Mouse (Mus musculus) MEL (cell line): ENCODE measurements around the gene Epha2. TPM values are rescaled to one million over a fixed set of nuclear protein-coding genes. Genes with fewer than 3 reads are reported as not detected.

Source experiments
- DNase-seq: peaks from one replicate; pipeline ENCODE4 v3.0.0; 2011; ENCODE audit warnings: low read depth, low spot score
- H3K27ac ChIP-seq: 2 replicates; pipeline ENCODE4 v1.5.1; 2012; ENCODE audit warnings: low read depth, mild to moderate bottlenecking, control low read depth, low read length, moderate library complexity; ENCODE audit not compliant: control insufficient read depth
- H3K27me3 ChIP-seq, 2 experiments: fragments of 150-350 bp in 1 of 2; sonication (generic) in 1 of 2; 2 replicates each; pipeline ENCODE4 v1.6.1; 2012; ENCODE audit warnings: low read length in 2 of 2, mild to moderate bottlenecking in 2 of 2, improper control_type of control experiment in 1 of 2, moderate library complexity in 1 of 2; ENCODE audit not compliant: insufficient read depth in 2 of 2, control insufficient read depth in 1 of 2
- H3K36me3 ChIP-seq, 2 experiments: 2 replicates each; pipeline ENCODE4 v1.6.1; 2012 to 2014; ENCODE audit warnings: low read length in 2 of 2, improper control_type of control experiment in 1 of 2, inconsistent platforms in 1 of 2, mild to moderate bottlenecking in 1 of 2; ENCODE audit not compliant: insufficient read depth in 2 of 2, control insufficient read depth in 1 of 2
- H3K4me1 ChIP-seq, 2 experiments: fragments of 150-350 bp in 1 of 2; sonication (generic) in 1 of 2; 2 replicates each; pipeline ENCODE4 v1.6.1; 2012; ENCODE audit warnings: low read length in 2 of 2, improper control_type of control experiment in 1 of 2, mild to moderate bottlenecking in 1 of 2; ENCODE audit not compliant: insufficient read depth in 2 of 2, control insufficient read depth in 1 of 2
- H3K4me3 ChIP-seq, 2 experiments: fragments of 150-350 bp in 1 of 2; sonication (generic) in 1 of 2; 2 replicates each; pipeline ENCODE4 v1.5.1; 2012; ENCODE audit warnings: low read depth in 2 of 2, low read length in 2 of 2, mild to moderate bottlenecking in 2 of 2, moderate library complexity in 2 of 2, control low read depth in 1 of 2, improper control_type of control experiment in 1 of 2; ENCODE audit not compliant: control insufficient read depth in 1 of 2, insufficient read depth in 1 of 2
- H3K79me2 ChIP-seq: 2 replicates; pipeline ENCODE4 v1.6.1; 2012; ENCODE audit warnings: mild to moderate bottlenecking, low read length, moderate library complexity; ENCODE audit not compliant: control insufficient read depth, poor library complexity, insufficient read depth
- H3K9ac ChIP-seq: 2 replicates; pipeline ENCODE4 v1.6.1; 2012; ENCODE audit warnings: low read depth, mild to moderate bottlenecking, control low read depth, low read length, moderate library complexity; ENCODE audit not compliant: control insufficient read depth, poor library complexity, severe bottlenecking
- H3K9me3 ChIP-seq: fragments of 150-350 bp; sonication (generic); replicated peaks from 2 replicates; pipeline ENCODE4 v1.6.1; 2012; ENCODE audit warnings: mild to moderate bottlenecking, low read length, improper control_type of control experiment, moderate library complexity; ENCODE audit not compliant: insufficient read depth
- BHLHE40 ChIP-seq: IDR thresholded peaks from 2 replicates; pipeline ENCODE4 v1.6.1; 2012; ENCODE audit warnings: low read depth, mild to moderate bottlenecking, inconsistent platforms, low read length, improper control_type of control experiment, borderline replicate concordance
- CTCF ChIP-seq, 3 experiments: IDR thresholded peaks in 2 of 3; conservative IDR thresholded peaks in 1 of 3; 2 replicates each; pipeline ENCODE4 v1.5.1; 2011 to 2012; ENCODE audit warnings: low read length in 3 of 3, low read depth in 2 of 3, mild to moderate bottlenecking in 2 of 3, improper control_type of control experiment in 1 of 3, inconsistent platforms in 1 of 3, mixed read lengths in 1 of 3, moderate library complexity in 1 of 3; ENCODE audit not compliant: control insufficient read depth in 1 of 3, insufficient read depth in 1 of 3, poor library complexity in 1 of 3, severe bottlenecking in 1 of 3
- E2F4 ChIP-seq: IDR thresholded peaks from 2 replicates; pipeline ENCODE4 v1.6.1; 2011; ENCODE audit warnings: low read depth, low read length, improper control_type of control experiment, borderline replicate concordance
- ELF1 ChIP-seq: IDR thresholded peaks from 2 replicates; pipeline ENCODE4 v1.6.1; 2014; ENCODE audit warnings: low read depth, mild to moderate bottlenecking, inconsistent platforms, low read length, improper control_type of control experiment, moderate library complexity
- GATA1 ChIP-seq: IDR thresholded peaks from 2 replicates; pipeline ENCODE4 v1.6.1; 2011; ENCODE audit warnings: low read depth, low read length, improper control_type of control experiment
- JUND ChIP-seq: IDR thresholded peaks from 2 replicates; pipeline ENCODE4 v1.6.1; 2011; ENCODE audit warnings: low read depth, mild to moderate bottlenecking, improper control_type of control experiment, low read length
- MAX ChIP-seq: IDR thresholded peaks from 2 replicates; pipeline ENCODE4 v1.6.1; 2011; ENCODE audit warnings: low read length, improper control_type of control experiment
- MAZ ChIP-seq: IDR thresholded peaks from 2 replicates; pipeline ENCODE4 v1.6.1; 2012; ENCODE audit warnings: low read depth, mild to moderate bottlenecking, inconsistent platforms, low read length, improper control_type of control experiment
- POLR2A ChIP-seq, 2 experiments: IDR thresholded peaks; 2 replicates each; pipeline ENCODE4 v1.6.1; 2011 to 2012; ENCODE audit warnings: low read length in 2 of 2, mild to moderate bottlenecking in 2 of 2, control low read depth in 1 of 2, improper control_type of control experiment in 1 of 2, low read depth in 1 of 2, moderate library complexity in 1 of 2; ENCODE audit not compliant: control insufficient read depth in 1 of 2, insufficient read depth in 1 of 2, poor library complexity in 1 of 2
- POLR2AphosphoS5 ChIP-seq: IDR thresholded peaks from 2 replicates; pipeline ENCODE4 v1.6.1; 2012; ENCODE audit warnings: low read depth, borderline replicate concordance, mild to moderate bottlenecking, inconsistent platforms, low read length, moderate library complexity, mixed read lengths
- RAD21 ChIP-seq: IDR thresholded peaks from 2 replicates; pipeline ENCODE4 v1.6.1; 2011; ENCODE audit warnings: mild to moderate bottlenecking, low read depth, low read length, improper control_type of control experiment
- RCOR1 ChIP-seq: IDR thresholded peaks from 2 replicates; pipeline ENCODE4 v1.6.1; 2012; ENCODE audit warnings: low read depth, mild to moderate bottlenecking, inconsistent platforms, low read length, improper control_type of control experiment
- SIN3A ChIP-seq: IDR thresholded peaks from 2 replicates; pipeline ENCODE4 v1.6.1; 2012; ENCODE audit warnings: low read length, improper control_type of control experiment, inconsistent platforms
- TAL1 ChIP-seq: IDR thresholded peaks from 2 replicates; pipeline ENCODE4 v1.6.1; 2012; ENCODE audit warnings: mild to moderate bottlenecking, inconsistent platforms, low read length, moderate library complexity, mixed read lengths
- TBP ChIP-seq: IDR thresholded peaks from 2 replicates; pipeline ENCODE4 v1.8.0; 2011; ENCODE audit warnings: low read depth, low read length, improper control_type of control experiment
- TCF12 ChIP-seq: IDR thresholded peaks from 2 replicates; pipeline ENCODE4 v1.6.1; 2014; ENCODE audit warnings: low read depth, mild to moderate bottlenecking, inconsistent platforms, low read length, improper control_type of control experiment, moderate library complexity
- USF2 ChIP-seq, 2 experiments: IDR thresholded peaks; 2 replicates each; pipeline ENCODE4 v1.6.1; 2011 to 2012; ENCODE audit warnings: improper control_type of control experiment in 2 of 2, low read length in 2 of 2, borderline replicate concordance in 1 of 2, inconsistent platforms in 1 of 2, low read depth in 1 of 2, mild to moderate bottlenecking in 1 of 2; ENCODE audit not compliant: insufficient read depth in 1 of 2
- ZMIZ1 ChIP-seq: IDR thresholded peaks from 2 replicates; pipeline ENCODE4 v1.6.1; 2012; ENCODE audit warnings: low read depth, mild to moderate bottlenecking, inconsistent platforms, low read length, improper control_type of control experiment, moderate library complexity
- polyA plus RNA-seq, 2 experiments: library from polyadenylated mRNA; stranded (reverse) in 1 of 2; unstranded in 1 of 2; fragments of >175 nt in 1 of 2; fragments of >200 nt in 1 of 2; gene quantifications; 2 replicates each; pipeline versions ENCODE4 v1.2.1 to v1.2.4; 2012; ENCODE audit warnings: low replicate concordance in 2 of 2, low read depth in 1 of 2; ENCODE audit not compliant: insufficient read length in 2 of 2, insufficient read depth in 1 of 2, missing spikeins in 1 of 2
- total RNA-seq: library from RNA; depleted of rRNA; stranded (reverse); fragments of 300-350 nt; gene quantifications from 2 replicates; pipeline ENCODE4 v1.2.3, GENCODE M21; 2012

Epha2 gene
- total and polyA plus RNA-seq, 3 experiments: 2.3 to 5.9 TPM; not detected in 1

- TF ChIP-seq GATA1 (peak; percentile 65; the same call in 1 of the 2 replicates), TBP (0 out of 2 replicates have a peak, but pooled peaks have one; percentile 12), MAX (peak; percentile 54; the same call in 1 of the 2 replicates), ELF1 (no peak), MAZ (no peak), JUND (no peak), TAL1 (peak; percentile 22; the same call in 1 of the 2 replicates)
Measured at GRCm38 (mm10) chr4:141269080-141269479, 32.0 kb upstream of the Epha2 start (continued).

- Histone ChIP-seq H3K9ac (no peak overlapping the region), H3K36me3 (peaks cover 0 to 2% of the 10 kb centered on the region in 2 experiments; a peak in 1 of 4 replicates), H3K27me3 (no peaks in the 10 kb centered on the region), H3K4me1 (peaks cover 0 to 14% of the 10 kb centered on the region in 2 experiments; a peak in 1 of 4 replicates)
- TF ChIP-seq CTCF (IDR thresholded peaks at IDR 0.05 in 2 of 3, conservative IDR thresholded peaks at IDR 0.05 in 1 of 3; ENCODE audit: control insufficient read depth in 1 of 3, insufficient read depth in 1 of 3, low read depth in 2 of 3, low read length in 3 of 3, poor library complexity in 1 of 3, severe bottlenecking in 1 of 3): no peak
- TF ChIP-seq POLR2AphosphoS5: no peak
- TF ChIP-seq E2F4: no peak
- TF ChIP-seq SIN3A: no peak
- TF ChIP-seq RAD21: no peak
- TF ChIP-seq ZMIZ1: no peak
- TF ChIP-seq USF2 (IDR thresholded peaks at IDR 0.05; ENCODE audit: borderline replicate concordance in 1 of 2, insufficient read depth in 1 of 2, low read depth in 1 of 2, low read length in 2 of 2): no peak
- TF ChIP-seq MAZ: no peak
- TF ChIP-seq POLR2A (IDR thresholded peaks at IDR 0.05; ENCODE audit: control insufficient read depth in 1 of 2, insufficient read depth in 1 of 2, low read depth in 1 of 2, low read length in 2 of 2, poor library complexity in 1 of 2): no peak
- TF ChIP-seq BHLHE40: no peak
- TF ChIP-seq RCOR1: no peak
- no peak for TF ChIP-seq TCF12
- TF ChIP-seq, all 39 proteins: peak for 0
- Histone ChIP-seq H3K9me3 (no peaks in the 10 kb centered on the region), H3K4me3 (no peak overlapping the region), H3K27ac (no peak overlapping the region), H3K79me2 (no peaks in the 10 kb centered on the region)
- no peak for DNase-seq
Measured at GRCm38 (mm10) chr4:141270201-141270940, 30.7 kb upstream of the Epha2 start.
